Mouse (Mus musculus): Measurements from ENCODE around the gene Gk. TPM values are rescaled to one million over a fixed set of nuclear protein-coding genes. Genes with fewer than 3 reads are reported as not detected.

Gk gene
- total RNA-seq, 1 experiment = 7.0 TPM

- in situ Hi-C loops (cut with MboI; ENCODE audit: low sequenced_read_pairs in 2 of 2, unreplicated experiment in 2 of 2) = no loop called here
Measured at GRCm38 (mm10) chrX:85768578-85768977, 8.0 kb downstream of the Gk start.

GRCm38 (mm10) chrX:85756005-85756404 is 20.6 kb downstream of the Gk start:
- Histone ChIP-seq H3K4me3 (ENCODE audit: insufficient read depth in 1 of 2, low read depth in 1 of 2, low read length in 2 of 2, poor library complexity in 1 of 2, severe bottlenecking in 1 of 2) (no peak overlapping the region), H3K27ac (ENCODE audit: insufficient read depth, low read depth, low read length, poor library complexity, severe bottlenecking) (no peak overlapping the region), H3K4me1 (ENCODE audit: control insufficient read depth in 2 of 2, insufficient read depth in 2 of 2, low read length in 2 of 2, poor library complexity in 1 of 2) (no peaks in the 10 kb centered on the region), H3K9ac (ENCODE audit: insufficient read depth, low read depth, low read length, poor library complexity, severe bottlenecking) (no peak overlapping the region), H3K36me3 (ENCODE audit: control insufficient read depth, insufficient read depth, low read length, poor library complexity, severe bottlenecking) (no peaks in the 10 kb centered on the region), H3K9me3 (ENCODE audit: control insufficient read depth, insufficient read depth, low read depth, low read length) (no peaks in the 10 kb centered on the region)
- in situ Hi-C loops (cut with MboI; ENCODE audit: low sequenced_read_pairs in 2 of 2, unreplicated experiment in 2 of 2) = no loop called here
- TF ChIP-seq ZC3H11A (IDR thresholded peaks at IDR 0.05; ENCODE audit: borderline replicate concordance, low read depth, low read length) (no peak), MAFK (IDR thresholded peaks at IDR 0.05; ENCODE audit: insufficient read depth, low read depth, low read length) (no peak), ZNF384 (IDR thresholded peaks at IDR 0.05; ENCODE audit: low read depth, low read length) (no peak), HCFC1 (IDR thresholded peaks at IDR 0.05; ENCODE audit: borderline replicate concordance, insufficient read depth, low read length) (no peak), CHD2 (IDR thresholded peaks at IDR 0.05; ENCODE audit: low read depth, low read length) (no peak)
- DNase-seq (ENCODE audit: low read depth, low spot score) = no peak

More at GRCm38 (mm10) chrX:85768578-85768977, 8.0 kb downstream of the Gk start:
- Histone ChIP-seq H3K4me3 (ENCODE audit: insufficient read depth in 1 of 2, low read depth in 1 of 2, low read length in 2 of 2, poor library complexity in 1 of 2, severe bottlenecking in 1 of 2) (no peak overlapping the region), H3K27ac (ENCODE audit: insufficient read depth, low read depth, low read length, poor library complexity, severe bottlenecking) (no peak overlapping the region), H3K9ac (ENCODE audit: insufficient read depth, low read depth, low read length, poor library complexity, severe bottlenecking) (no peak overlapping the region), H3K9me3 (ENCODE audit: control insufficient read depth, insufficient read depth, low read depth, low read length) (no peaks in the 10 kb centered on the region), H3K36me3 (ENCODE audit: control insufficient read depth, insufficient read depth, low read length, poor library complexity, severe bottlenecking) (no peaks in the 10 kb centered on the region), H3K4me1 (ENCODE audit: control insufficient read depth in 2 of 2, insufficient read depth in 2 of 2, low read length in 2 of 2, poor library complexity in 1 of 2) (no peaks in the 10 kb centered on the region)
- DNase-seq (ENCODE audit: low read depth, low spot score) = no peak
- TF ChIP-seq HCFC1 (IDR thresholded peaks at IDR 0.05; ENCODE audit: borderline replicate concordance, insufficient read depth, low read length) (no peak), CHD2 (IDR thresholded peaks at IDR 0.05; ENCODE audit: low read depth, low read length) (no peak), MAFK (IDR thresholded peaks at IDR 0.05; ENCODE audit: insufficient read depth, low read depth, low read length) (no peak)

- no peak for DNase-seq (ENCODE audit: low read depth, low spot score)
- H3K36me3 ChIP-seq (ENCODE audit: control insufficient read depth, insufficient read depth, low read length, poor library complexity, severe bottlenecking) = no peaks in the 10 kb centered on the region
- H3K4me1 ChIP-seq (ENCODE audit: control insufficient read depth in 2 of 2, insufficient read depth in 2 of 2, low read length in 2 of 2, poor library complexity in 1 of 2) = no peaks in the 10 kb centered on the region; a peak in 1 of 4 replicates
- no peaks in the 10 kb centered on the region for H3K9me3 ChIP-seq (ENCODE audit: control insufficient read depth, insufficient read depth, low read depth, low read length)
- H3K27ac ChIP-seq (ENCODE audit: insufficient read depth, low read depth, low read length, poor library complexity, severe bottlenecking) = no peak overlapping the region
- TF ChIP-seq CHD2 (IDR thresholded peaks at IDR 0.05; ENCODE audit: low read depth, low read length) = no peak
- TF ChIP-seq HCFC1 (IDR thresholded peaks at IDR 0.05; ENCODE audit: borderline replicate concordance, insufficient read depth, low read length) = no peak
- TF ChIP-seq ZC3H11A (IDR thresholded peaks at IDR 0.05; ENCODE audit: borderline replicate concordance, low read depth, low read length) = no peak
- no peak for TF ChIP-seq ZNF384 (IDR thresholded peaks at IDR 0.05; ENCODE audit: low read depth, low read length)
- TF ChIP-seq MAFK (IDR thresholded peaks at IDR 0.05; ENCODE audit: insufficient read depth, low read depth, low read length) = no peak
- no peak overlapping the region for H3K4me3 ChIP-seq (ENCODE audit: insufficient read depth in 1 of 2, low read depth in 1 of 2, low read length in 2 of 2, poor library complexity in 1 of 2, severe bottlenecking in 1 of 2)
- H3K9ac ChIP-seq (ENCODE audit: insufficient read depth, low read depth, low read length, poor library complexity, severe bottlenecking) = no peak overlapping the region
- in situ Hi-C loops (cut with MboI; ENCODE audit: low sequenced_read_pairs in 2 of 2, unreplicated experiment in 2 of 2) = no loop called here
Measured at GRCm38 (mm10) chrX:85743837-85744236, 32.8 kb downstream of the Gk start.

GRCm38 (mm10) chrX:85733228-85733627 is 43.4 kb downstream of the Gk start:
- Histone ChIP-seq H3K4me3 (ENCODE audit: insufficient read depth in 1 of 2, low read depth in 1 of 2, low read length in 2 of 2, poor library complexity in 1 of 2, severe bottlenecking in 1 of 2) (no peak overlapping the region), H3K9me3 (ENCODE audit: control insufficient read depth, insufficient read depth, low read depth, low read length) (no peaks in the 10 kb centered on the region), H3K4me1 (ENCODE audit: control insufficient read depth in 2 of 2, insufficient read depth in 2 of 2, low read length in 2 of 2, poor library complexity in 1 of 2) (no peaks in the 10 kb centered on the region), H3K27ac (ENCODE audit: insufficient read depth, low read depth, low read length, poor library complexity, severe bottlenecking) (no peak overlapping the region), H3K9ac (ENCODE audit: insufficient read depth, low read depth, low read length, poor library complexity, severe bottlenecking) (no peak overlapping the region), H3K36me3 (ENCODE audit: control insufficient read depth, insufficient read depth, low read length, poor library complexity, severe bottlenecking) (no peaks in the 10 kb centered on the region)
- no peak for DNase-seq (ENCODE audit: low read depth, low spot score)
- in situ Hi-C loops (cut with MboI; ENCODE audit: low sequenced_read_pairs in 2 of 2, unreplicated experiment in 2 of 2) = no loop called here
- TF ChIP-seq HCFC1 (IDR thresholded peaks at IDR 0.05; ENCODE audit: borderline replicate concordance, insufficient read depth, low read length) = no peak
- TF ChIP-seq ZNF384 (IDR thresholded peaks at IDR 0.05; ENCODE audit: low read depth, low read length) = no peak
- no peak for TF ChIP-seq CHD2 (IDR thresholded peaks at IDR 0.05; ENCODE audit: low read depth, low read length)
- TF ChIP-seq MAFK (IDR thresholded peaks at IDR 0.05; ENCODE audit: insufficient read depth, low read depth, low read length) = no peak
- TF ChIP-seq ZC3H11A (IDR thresholded peaks at IDR 0.05; ENCODE audit: borderline replicate concordance, low read depth, low read length) = no peak

Data from ES-E14 (cell line).